Mouse (Mus musculus): ENCODE measurements around the gene Tac4. TPM values are rescaled to one million over a fixed set of nuclear protein-coding genes. Genes with fewer than 3 reads are reported as not detected.
A peak's percentile ranks its signal among the peaks of the same experiment; 100 is the strongest.

Tac4 gene
- total and polyA plus RNA-seq, 3 experiments = 0.07 to 0.39 TPM; not detected in 1

DNA sequence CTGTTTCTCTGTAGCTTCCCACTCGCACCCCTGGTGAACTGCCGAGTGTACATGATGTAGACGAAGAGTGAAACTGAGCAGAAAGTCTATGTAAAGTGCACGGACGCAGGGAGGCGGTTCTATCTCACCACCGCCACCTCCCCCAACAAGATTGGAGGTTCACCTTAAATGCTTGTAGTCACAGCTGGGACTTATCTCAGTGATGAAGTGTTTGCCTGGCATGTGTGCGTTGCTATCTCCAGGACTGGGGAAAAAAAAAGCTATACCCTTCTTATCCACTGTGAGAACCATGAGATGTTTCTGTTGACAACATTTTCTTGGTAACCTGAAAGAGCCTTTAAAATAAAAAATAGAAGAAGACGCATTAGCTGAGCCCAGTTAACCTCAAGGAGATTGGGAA lies 56.8 kb downstream of the Tac4 start:
- Histone ChIP-seq H3K9me3 (replicated peaks; ENCODE audit: insufficient read depth, low read length) (no peaks in the 10 kb centered on the region), H3K36me3 (ENCODE audit: control insufficient read depth in 1 of 2, insufficient read depth in 2 of 2, low read length in 2 of 2) (peaks cover 0 to 48% of the 10 kb centered on the region in 2 experiments; a peak in 2 of 4 replicates), H3K27ac (ENCODE audit: control insufficient read depth, low read depth, low read length) (peak overlapping the region; percentile 2), H3K9ac (ENCODE audit: control insufficient read depth, low read depth, low read length, poor library complexity, severe bottlenecking) (peak overlapping the region; percentile 3), H3K27me3 (ENCODE audit: control insufficient read depth in 1 of 2, insufficient read depth in 2 of 2, low read length in 2 of 2) (no peaks in the 10 kb centered on the region), H3K4me1 (ENCODE audit: control insufficient read depth in 1 of 2, insufficient read depth in 2 of 2, low read length in 2 of 2) (peaks cover 47 to 51% of the 10 kb centered on the region in 2 experiments), H3K4me3 (ENCODE audit: control insufficient read depth in 1 of 2, insufficient read depth in 1 of 2, low read depth in 2 of 2, low read length in 2 of 2) (peak overlapping the region; percentile 32 to 46), H3K79me2 (ENCODE audit: control insufficient read depth, insufficient read depth, low read length, poor library complexity) (no peaks in the 10 kb centered on the region)
- peak; percentile 85 for DNase-seq (ENCODE audit: low read depth, low spot score)
- 0 out of 2 replicates have a peak, but pooled peaks have one; percentile 24 for TF ChIP-seq TBP (IDR thresholded peaks at IDR 0.05; ENCODE audit: low read depth, low read length)
- TF ChIP-seq USF1 (IDR thresholded peaks at IDR 0.05; ENCODE audit: low read depth, low read length) = no peak; the same call in 1 of the 2 replicates
- no peak for TF ChIP-seq NELFE (IDR thresholded peaks at IDR 0.05; ENCODE audit: low read depth, low read length)
- TF ChIP-seq MAZ (IDR thresholded peaks at IDR 0.05; ENCODE audit: low read depth, low read length) = peak; percentile 53; the same call in 1 of the 2 replicates
- TF ChIP-seq CHD1 (IDR thresholded peaks at IDR 0.05; ENCODE audit: low read depth, low read length) = no peak
- 0 out of 2 replicates have a peak, but pooled peaks have one; percentile 56 for TF ChIP-seq HCFC1 (IDR thresholded peaks at IDR 0.05; ENCODE audit: low read depth, low read length)
- peak; percentile 100 for TF ChIP-seq ETS1 (IDR thresholded peaks at IDR 0.05; ENCODE audit: low read depth, low read length)
- TF ChIP-seq ZKSCAN1 (IDR thresholded peaks at IDR 0.05; ENCODE audit: low read depth, low read length) = peak; percentile 56; the same call in 1 of the 2 replicates
- peak; percentile 99 for TF ChIP-seq SIN3A (IDR thresholded peaks at IDR 0.05; ENCODE audit: low read length)
- peak; percentile 67 for TF ChIP-seq MAX (IDR thresholded peaks at IDR 0.05; ENCODE audit: low read length)
- TF ChIP-seq TAL1 (IDR thresholded peaks at IDR 0.05; ENCODE audit: low read length) = no peak
- no peak for TF ChIP-seq POLR2A (IDR thresholded peaks at IDR 0.05; ENCODE audit: control insufficient read depth in 1 of 2, insufficient read depth in 1 of 2, low read depth in 1 of 2, low read length in 2 of 2, poor library complexity in 1 of 2)
- peak; percentile 94 for TF ChIP-seq MXI1 (IDR thresholded peaks at IDR 0.05; ENCODE audit: low read depth, low read length)
- no peak for TF ChIP-seq RAD21 (IDR thresholded peaks at IDR 0.05; ENCODE audit: low read depth, low read length)
- peak; percentile 90 for TF ChIP-seq BHLHE40 (IDR thresholded peaks at IDR 0.05; ENCODE audit: borderline replicate concordance, low read depth, low read length)
- TF ChIP-seq UBTF (IDR thresholded peaks at IDR 0.05; ENCODE audit: borderline replicate concordance, insufficient read depth, low read depth, low read length) = no peak
- TF ChIP-seq RCOR1 (IDR thresholded peaks at IDR 0.05; ENCODE audit: low read depth, low read length) = peak; percentile 89
- TF ChIP-seq ZMIZ1 (IDR thresholded peaks at IDR 0.05; ENCODE audit: low read depth, low read length) = peak; percentile 42; the same call in 1 of the 2 replicates
- TF ChIP-seq TCF12 (IDR thresholded peaks at IDR 0.05; ENCODE audit: low read depth, low read length) = peak; percentile 96
- no peak; a peak in 1 of 6 replicates for TF ChIP-seq CTCF (IDR thresholded peaks at IDR 0.05 in 2 of 3, conservative IDR thresholded peaks at IDR 0.05 in 1 of 3; ENCODE audit: control insufficient read depth in 1 of 3, insufficient read depth in 1 of 3, low read depth in 2 of 3, low read length in 3 of 3, poor library complexity in 1 of 3, severe bottlenecking in 1 of 3)
- TF ChIP-seq GABPA (IDR thresholded peaks at IDR 0.05; ENCODE audit: low read depth, low read length) = no peak
- peak; percentile 50; the same call in 1 of the 2 replicates for TF ChIP-seq CHD2 (IDR thresholded peaks at IDR 0.05; ENCODE audit: low read length)
- TF ChIP-seq SMC3 (IDR thresholded peaks at IDR 0.05; ENCODE audit: low read depth, low read length) = no peak; the same call in 1 of the 2 replicates
- TF ChIP-seq NRF1 (IDR thresholded peaks at IDR 0.05; ENCODE audit: insufficient read depth, low read depth, low read length, poor library complexity, severe bottlenecking) = peak; percentile 21; the same call in 1 of the 2 replicates
- TF ChIP-seq E2F4 (IDR thresholded peaks at IDR 0.05; ENCODE audit: borderline replicate concordance, low read depth, low read length) = no peak
- no peak for TF ChIP-seq POLR2AphosphoS5 (IDR thresholded peaks at IDR 0.05; ENCODE audit: borderline replicate concordance, low read depth, low read length)
- no peak for TF ChIP-seq POLR2AphosphoS2 (IDR thresholded peaks at IDR 0.05; ENCODE audit: low read length)
- peak; percentile 81 to 90 for TF ChIP-seq EP300 (IDR thresholded peaks at IDR 0.05; ENCODE audit: low read depth in 1 of 2, low read length in 2 of 2)
- peak; percentile 14; the same call in 1 of the 2 replicates for TF ChIP-seq ZC3H11A (IDR thresholded peaks at IDR 0.05; ENCODE audit: low read depth, low read length)
- TF ChIP-seq MYC (IDR thresholded peaks at IDR 0.05; ENCODE audit: low read depth, low read length) = peak; percentile 64
- peak; percentile 16; the same call in 1 of the 2 replicates for TF ChIP-seq MYB (IDR thresholded peaks at IDR 0.05; ENCODE audit: low read depth, low read length)
- no peak for TF ChIP-seq ELF1 (IDR thresholded peaks at IDR 0.05; ENCODE audit: low read depth, low read length)
- peak; percentile 97 for TF ChIP-seq ZNF384 (IDR thresholded peaks at IDR 0.05; ENCODE audit: low read depth, low read length)
- TF ChIP-seq USF2 (IDR thresholded peaks at IDR 0.05; ENCODE audit: borderline replicate concordance in 1 of 2, insufficient read depth in 1 of 2, low read depth in 1 of 2, low read length in 2 of 2) = no peak
- peak; percentile 72; the same call in 1 of the 2 replicates for TF ChIP-seq MEF2A (IDR thresholded peaks at IDR 0.05; ENCODE audit: extremely low read depth, insufficient replicate concordance, low read depth, low read length, poor library complexity, severe bottlenecking)
- TF ChIP-seq GATA1 (IDR thresholded peaks at IDR 0.05; ENCODE audit: low read depth, low read length) = peak; percentile 91

All from MEL (cell line).